Mouse (Mus musculus): ENCODE measurements at regions not wholly inside any gene's neighbourhood (a gene's known extent, or its start where the extent isn't known, plus 50 kb on each side); places are given as distances from the start of the nearest gene placed in this dataset.

GRCm38 (mm10) chr6:11709465-11709864, 197.8 kb downstream of the Ndufa4 start:
- no peak overlapping the region for H3K4me2 ChIP-seq (replicated peaks)
- H3K9me3 ChIP-seq = no peaks in the 10 kb centered on the region
- H3K36me3 ChIP-seq = no peaks in the 10 kb centered on the region
- no peak overlapping the region for H3K27ac ChIP-seq
- ATAC-seq = no peak
- no peaks in the 10 kb centered on the region for H3K27me3 ChIP-seq (replicated peaks)
- no peaks in the 10 kb centered on the region for H3K4me1 ChIP-seq (replicated peaks)
- no peak overlapping the region for H3K9ac ChIP-seq
- no peak overlapping the region for H3K4me3 ChIP-seq (replicated peaks)
